Mouse (Mus musculus) E14TG2a.4 (cell line): ENCODE data around the gene Capn10.

Source experiments
- CTCF ChIP-seq: conservative IDR thresholded peaks from 2 replicates; pipeline ENCODE4 v1.5.1; 2014; ENCODE audit warnings: low read length
- NANOG ChIP-seq: IDR thresholded peaks from 2 replicates; pipeline ENCODE4 v1.6.1; 2014; ENCODE audit warnings: borderline replicate concordance, low read length, mixed read lengths
- POU5F1 ChIP-seq: IDR thresholded peaks from 2 replicates; pipeline ENCODE4 v1.6.1; 2014; ENCODE audit warnings: low read length, borderline replicate concordance

GRCm38 (mm10) chr1:92892791-92893190 is 41.4 kb upstream of the Capn10 start:
- no peak for TF ChIP-seq CTCF
- no peak for TF ChIP-seq NANOG
- TF ChIP-seq POU5F1 = no peak
